Mouse (Mus musculus) right cerebral cortex, postnatal 36 days (tissue): ENCODE data around the gene Gm17783.
"Not testable (repeated sequence)": the region's sequence is repeated elsewhere in the genome, so short reads cannot be mapped to it uniquely, and the experiment has no call there.

Experiments
- DNase-seq, 2 experiments: peaks; one replicate each; pipeline ENCODE4 v3.0.0; 2022; ENCODE audit warnings: low spot score in 2 of 2, mixed read lengths in 1 of 2

Gm17783 gene

DNA sequence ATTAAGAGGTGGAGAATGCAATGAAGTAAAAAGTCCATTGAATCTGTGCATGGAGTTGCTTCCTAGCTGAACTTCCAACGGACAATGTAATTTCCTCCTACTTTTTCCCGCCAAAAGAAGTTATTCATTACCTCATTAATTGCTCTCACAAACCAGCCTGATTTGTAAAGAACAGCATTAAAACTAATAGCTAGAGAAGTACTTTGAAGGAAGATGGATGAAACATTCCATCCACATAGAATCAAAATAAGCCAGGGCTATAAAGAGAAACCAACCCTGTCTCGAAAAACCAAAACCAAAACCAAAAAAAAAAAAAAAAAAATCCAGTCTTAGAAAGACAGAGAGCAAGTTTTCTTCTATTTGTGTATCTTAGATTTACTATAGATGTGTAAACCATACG lies at the start of gene Gm17783:
Gm17783 (minus strand) TSS at position 101 of the 400 bp plus-strand sequence.
- no peak for DNase-seq

DNA sequence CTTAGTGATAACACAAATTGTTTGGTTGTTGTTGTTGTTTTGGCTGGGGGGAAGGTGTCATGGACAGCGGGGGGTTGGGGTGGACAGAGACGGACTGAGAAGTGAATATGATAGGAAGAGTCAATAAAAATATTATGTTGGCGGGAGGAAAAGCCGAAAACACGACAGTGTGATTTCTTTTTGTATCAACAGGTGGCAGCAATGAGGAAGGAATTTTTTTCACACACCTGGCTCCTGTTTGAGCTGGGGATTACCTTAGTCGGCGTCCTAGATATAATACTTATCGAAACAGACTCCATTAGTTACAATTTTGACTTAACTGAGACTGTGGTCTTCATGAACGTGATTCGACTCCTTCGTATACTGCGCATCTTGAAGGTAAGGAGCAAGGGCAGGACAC lies 48.0 kb upstream of the Gm17783 start:
- no peak for DNase-seq

DNA sequence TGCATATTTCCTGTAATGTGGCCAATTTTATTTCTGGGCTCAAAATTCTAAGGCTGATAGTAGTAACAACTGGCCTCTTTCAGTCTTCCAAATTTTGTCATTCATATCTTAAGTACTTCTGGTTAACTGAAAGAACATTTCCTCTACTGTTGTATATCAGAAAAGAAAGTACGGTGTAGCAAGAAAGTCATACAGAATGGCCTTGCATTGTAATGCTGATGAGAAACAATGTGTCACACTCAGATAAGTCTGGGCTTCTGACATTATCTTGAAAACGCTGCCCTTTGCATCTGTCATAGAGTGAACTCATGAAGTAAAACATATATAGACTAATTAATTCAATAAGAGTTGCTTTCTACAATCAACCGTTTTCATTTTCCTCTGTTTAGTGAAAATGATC lies 40.5 kb upstream of the Gm17783 start:
- no peak for DNase-seq

DNA sequence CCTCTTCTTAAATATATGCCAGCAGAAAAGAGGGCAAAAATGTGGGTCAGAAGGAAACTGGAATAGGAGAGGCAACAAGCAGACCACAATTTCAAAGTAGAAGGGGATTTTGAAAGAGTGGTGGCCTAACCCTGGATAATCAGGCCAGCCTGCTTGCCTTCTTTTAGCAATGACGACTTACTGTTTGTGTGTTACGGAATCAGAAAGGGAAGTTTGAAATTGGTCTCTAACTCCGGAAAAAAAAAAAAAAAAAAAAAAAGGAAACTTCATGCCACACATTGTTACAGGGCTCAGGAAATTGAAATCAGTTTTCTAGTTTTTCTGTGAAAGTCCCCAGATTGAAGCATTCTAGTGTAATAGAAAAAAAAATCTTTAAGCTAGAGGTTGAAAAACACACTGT lies 29.9 kb upstream of the Gm17783 start:
- DNase-seq, result no peak

DNA sequence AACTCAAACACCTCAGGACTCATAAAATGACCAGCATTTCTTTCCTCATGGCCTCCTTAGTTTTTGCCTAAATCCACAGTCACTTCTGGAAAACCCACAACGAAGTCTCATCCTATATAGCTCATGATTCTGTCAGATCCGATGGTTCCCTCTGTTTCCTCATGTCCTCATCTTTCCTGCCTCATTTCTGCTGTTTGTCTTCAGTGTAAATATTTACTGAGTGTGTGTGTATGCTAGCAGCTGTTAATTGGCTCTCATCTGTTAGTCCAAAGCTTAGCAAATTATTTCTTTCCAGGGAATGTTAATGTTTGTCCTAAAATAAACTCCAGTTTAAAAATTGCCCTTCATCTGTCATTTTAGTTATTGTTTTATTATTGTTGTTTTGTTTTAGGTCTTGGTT lies 19.7 kb upstream of the Gm17783 start:
- DNase-seq, result no peak

DNA sequence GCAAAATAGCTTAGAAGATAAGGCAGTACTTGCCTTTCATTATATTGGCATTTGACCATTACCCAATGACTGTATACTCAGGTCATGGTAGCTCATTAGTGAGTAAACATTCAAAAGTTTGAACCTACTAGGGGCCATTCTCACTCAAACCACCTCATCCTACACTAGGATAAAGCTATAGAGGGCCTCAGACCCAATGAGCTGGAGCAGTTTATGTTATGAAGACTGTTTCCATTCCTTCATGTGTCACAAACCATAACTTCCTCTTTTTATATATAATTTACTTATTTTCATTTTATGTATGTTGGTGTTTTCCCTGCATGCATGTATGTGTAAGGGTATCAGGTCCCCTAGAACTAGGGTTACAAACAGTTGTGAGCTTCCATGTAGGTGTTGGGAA lies 16.1 kb upstream of the Gm17783 start:
- DNase-seq, result no peak

DNA sequence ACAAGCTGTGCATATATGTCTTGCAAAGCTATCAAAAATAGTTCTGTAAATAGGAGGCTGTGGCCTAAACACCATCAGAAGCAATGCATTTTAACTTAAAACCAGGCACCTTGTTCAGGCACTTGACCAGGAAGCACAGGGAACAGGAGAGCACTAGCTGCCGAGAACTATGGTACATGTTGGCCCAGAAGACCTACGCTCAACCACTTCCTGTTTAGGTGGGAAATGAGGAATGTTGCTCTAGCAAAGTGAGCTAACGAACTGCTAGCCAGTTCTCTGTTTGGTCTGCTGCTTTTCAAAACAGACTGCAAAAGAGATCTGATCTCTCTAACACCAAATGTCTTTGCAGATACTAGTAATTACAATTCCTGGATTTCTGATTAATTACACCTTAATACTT lies 12.5 kb upstream of the Gm17783 start:
- DNase-seq, result no peak

DNA sequence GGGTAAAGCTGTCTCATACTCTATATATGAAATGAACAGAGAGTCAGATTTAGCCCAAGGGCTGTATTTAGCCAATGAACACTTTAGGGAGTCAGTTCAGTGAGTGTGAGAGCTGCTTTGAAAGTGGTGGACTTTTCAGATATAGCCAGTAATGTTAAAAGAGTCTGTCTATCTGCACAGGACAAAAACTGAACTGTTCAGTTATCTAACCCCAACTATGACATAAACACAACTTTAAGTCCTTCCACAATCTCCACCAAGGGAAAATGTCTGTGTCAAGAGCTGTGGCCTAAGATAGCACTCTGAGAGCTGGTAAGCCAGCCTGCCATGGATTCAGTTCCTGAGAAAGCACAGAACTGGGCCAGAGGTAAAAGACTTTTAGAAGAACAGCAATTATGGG lies 10.3 kb upstream of the Gm17783 start:
- no peak for DNase-seq

DNA sequence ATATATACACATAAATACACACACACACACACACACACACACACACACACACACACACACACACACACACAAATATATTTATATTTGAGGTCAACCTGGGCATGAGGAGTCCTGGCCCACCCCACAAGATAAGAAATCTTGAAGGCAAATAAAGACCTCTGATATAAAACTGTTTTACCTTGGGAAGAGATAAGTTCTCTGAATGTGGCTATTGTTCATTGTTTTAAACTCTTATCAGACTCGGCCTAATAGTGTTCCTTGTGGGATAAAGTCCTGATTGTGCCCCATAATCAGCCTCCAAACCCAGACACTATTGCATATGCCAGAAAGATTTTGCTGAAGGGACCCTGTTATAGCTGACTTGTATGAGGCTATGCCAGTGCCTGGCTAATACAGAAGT lies 6.5 kb upstream of the Gm17783 start:
- not testable (repeated sequence) for DNase-seq

DNA sequence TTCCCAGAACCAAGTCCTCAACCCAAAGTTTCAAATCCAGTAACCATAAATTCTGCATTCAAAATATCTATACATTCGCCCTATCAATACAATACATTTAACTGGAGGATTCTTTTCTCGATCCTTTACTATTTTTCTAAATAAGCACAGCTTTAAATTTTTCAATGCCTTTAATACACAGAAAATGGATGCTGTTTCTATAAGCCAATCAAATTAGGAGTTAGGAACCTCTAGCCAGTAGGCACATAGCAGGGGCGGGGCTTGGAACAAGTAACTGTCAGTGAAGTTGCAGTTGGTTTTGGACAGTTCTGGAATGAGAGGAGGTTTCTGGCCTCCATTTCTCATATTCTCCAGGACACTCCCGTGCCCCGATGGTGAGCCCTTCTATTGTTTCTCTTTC lies 3.2 kb upstream of the Gm17783 start, which contains the start of gene Slc9c1:
Slc9c1 (plus strand) TSS at position 301 of the 400 bp plus-strand sequence.
- no peak for DNase-seq

DNA sequence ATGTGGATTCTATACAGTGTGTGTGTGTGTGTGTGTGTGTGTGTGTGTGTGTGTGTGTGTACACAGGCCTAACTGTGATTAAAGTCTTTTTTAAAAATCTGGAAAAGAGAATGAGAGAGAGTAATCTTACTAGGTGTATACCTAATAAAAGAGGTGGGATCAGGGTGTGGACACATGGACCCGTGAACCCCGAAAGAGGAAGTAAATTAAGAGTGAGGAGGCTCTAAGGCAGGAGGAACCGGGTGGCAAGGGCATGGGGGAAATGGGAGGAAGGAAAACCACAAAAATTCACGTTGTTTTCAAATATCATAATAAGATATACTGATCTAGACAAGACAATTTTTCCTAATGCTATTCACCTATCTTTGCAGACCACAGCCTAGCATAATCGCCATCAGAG lies 6.3 kb downstream of the Gm17783 start:
- DNase-seq, result no peak

DNA sequence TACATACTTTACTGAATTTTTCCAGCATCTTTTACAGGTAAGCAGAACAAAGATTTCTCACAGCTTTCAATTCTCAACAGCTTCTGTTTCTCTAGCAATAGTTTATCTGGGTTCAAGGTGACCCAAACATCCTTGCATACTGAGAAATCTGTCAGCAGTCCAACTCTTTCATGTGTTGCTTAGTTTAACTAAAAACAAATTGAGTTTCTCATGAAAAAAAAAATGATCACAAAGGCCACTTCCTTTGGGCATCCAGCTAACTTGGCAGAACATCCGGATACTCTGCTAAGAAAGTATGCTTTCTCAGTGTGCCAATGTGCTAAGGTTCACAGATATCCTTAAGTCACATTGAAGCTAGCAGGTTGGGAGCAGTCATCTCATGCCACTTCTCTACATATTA lies 36.5 kb downstream of the Gm17783 start:
- DNase-seq, result no peak

DNA sequence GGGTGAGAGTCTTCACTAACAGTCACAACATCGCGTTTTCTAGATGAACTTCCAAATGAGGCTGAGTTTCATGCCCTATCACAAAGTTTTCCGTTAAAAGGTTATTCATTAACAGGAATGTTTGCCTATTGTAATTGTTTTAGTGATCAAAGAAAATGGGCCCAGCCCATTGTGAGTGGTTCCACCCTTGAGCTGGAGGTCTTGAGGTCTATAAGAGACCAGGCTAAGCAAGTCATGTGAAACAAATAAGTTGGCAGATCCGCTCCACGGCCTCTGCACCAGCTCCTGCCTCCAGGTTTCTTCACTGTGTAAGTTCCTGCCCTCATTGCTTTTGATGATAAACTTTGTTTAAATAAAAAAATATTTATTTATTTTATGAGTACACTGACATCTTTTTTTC lies 38.9 kb downstream of the Gm17783 start, which contains the start of gene Gm609:
Gm609 (minus strand) TSS at position 43 of the 400 bp plus-strand sequence.
- DNase-seq, result no peak

DNA sequence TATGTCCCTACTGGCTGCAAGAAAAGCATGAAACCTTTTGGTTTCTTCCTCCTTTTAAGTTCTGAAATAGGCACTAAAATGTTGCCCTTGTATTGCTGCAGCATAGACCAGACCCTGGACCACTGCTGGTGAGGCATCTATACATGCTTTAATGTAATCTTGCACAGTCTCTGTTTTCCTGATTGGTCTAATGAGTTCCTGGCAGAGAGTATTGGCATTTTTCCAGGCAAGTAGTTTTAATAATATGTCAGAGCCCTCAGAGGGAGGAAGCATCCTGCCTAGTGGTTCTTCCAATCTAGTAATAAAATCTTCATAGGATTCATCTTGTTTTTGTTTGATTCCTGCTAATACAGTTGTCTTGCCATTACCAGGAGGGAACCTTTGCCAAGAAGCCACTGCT lies 54.9 kb downstream of the Gm17783 start:
- DNase-seq, result no peak

DNA sequence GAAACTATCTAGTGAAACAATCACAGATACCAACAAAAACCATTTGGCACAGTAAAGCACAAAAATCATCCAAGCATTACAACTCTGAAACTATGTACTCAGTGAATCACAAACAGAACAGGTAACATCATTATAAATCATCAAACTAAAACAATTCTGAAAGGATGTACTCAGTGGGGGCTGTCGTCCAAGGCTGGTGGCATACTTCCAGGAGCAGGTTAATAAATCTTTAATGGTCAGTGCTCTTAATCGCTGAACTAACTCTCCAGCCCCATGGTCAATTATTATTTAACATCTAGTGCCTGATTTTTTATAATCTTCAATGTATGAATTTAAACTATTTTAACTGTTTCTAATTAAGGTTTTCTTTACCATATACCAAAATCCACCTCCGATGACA lies 60.0 kb downstream of the Gm17783 start:
- DNase-seq, result not testable (repeated sequence)
